Mouse (Mus musculus) embryonic fibroblast, embryonic 13.5 days (primary cell): Measurements from ENCODE around the gene 4930507D05Rik.

ENCODE experiments used
- CTCF ChIP-seq: IDR thresholded peaks from 2 replicates; pipeline ENCODE4 v1.5.1; 2011; ENCODE audit warnings: mild to moderate bottlenecking, control low read depth, low read length, moderate library complexity, borderline replicate concordance; ENCODE audit not compliant: insufficient read depth
- POLR2A ChIP-seq: IDR thresholded peaks from 2 replicates; pipeline ENCODE4 v1.6.1; 2011; ENCODE audit warnings: low read depth, mild to moderate bottlenecking, control low read depth, low read length, moderate library complexity

DNA sequence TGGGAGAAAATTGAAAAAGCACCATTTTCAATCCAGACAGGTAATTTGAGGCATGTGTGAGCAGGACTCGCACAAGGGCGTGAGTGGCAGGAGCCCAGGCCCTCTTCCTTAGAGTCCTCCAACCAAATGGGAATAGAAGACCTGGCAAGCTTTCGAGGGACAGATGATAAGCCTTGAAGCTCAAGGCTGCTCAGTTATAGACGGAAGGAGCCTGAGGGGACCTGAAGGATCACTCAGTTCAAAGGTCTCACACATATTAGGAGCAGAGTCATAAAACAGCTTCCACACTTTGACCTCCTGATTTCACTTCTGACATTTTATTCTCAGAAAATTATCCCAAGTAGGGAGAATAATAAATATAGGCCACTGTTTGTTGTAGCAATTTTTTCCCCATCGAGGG, 29.9 kb upstream of the 4930507D05Rik start:
- TF ChIP-seq POLR2A (no peak), CTCF (no peak)
